Mouse (Mus musculus) hindbrain, embryonic 13.5 days (tissue): Measurements from ENCODE around the gene Pcbp2. TPM values are rescaled to one million over a fixed set of nuclear protein-coding genes. Genes with fewer than 3 reads are reported as not detected.

ENCODE experiments used
- ATAC-seq: fragments of 200-750 bp; cut with Nextera tagmentation; 2 replicates; pipeline ENCODE4 v1.8.0; 2017; ENCODE audit warnings: moderate TSS enrichment; ENCODE audit not compliant: low FRiP score
- H3K27ac ChIP-seq: fragments of 300-500 bp; sonication (generic); 2 replicates; pipeline ENCODE4 v1.5.1; 2015; ENCODE audit warnings: inconsistent platforms, mild to moderate bottlenecking, moderate library complexity
- H3K27me3 ChIP-seq: fragments of 300-500 bp; sonication (generic); 2 replicates; pipeline ENCODE4 v1.6.1; 2015; ENCODE audit warnings: mild to moderate bottlenecking, inconsistent platforms
- H3K36me3 ChIP-seq: fragments of 300-500 bp; sonication (generic); 2 replicates; pipeline ENCODE4 v1.6.1; 2015; ENCODE audit warnings: mild to moderate bottlenecking, inconsistent platforms
- H3K4me1 ChIP-seq: fragments of 300-500 bp; sonication (generic); replicated peaks from 2 replicates; pipeline ENCODE4 v1.6.1; 2015; ENCODE audit warnings: inconsistent platforms
- H3K4me2 ChIP-seq: fragments of 300-500 bp; sonication (generic); 2 replicates; pipeline ENCODE4 v1.6.1; 2015; ENCODE audit warnings: inconsistent platforms, mild to moderate bottlenecking, moderate library complexity
- H3K4me3 ChIP-seq: fragments of 300-500 bp; sonication (generic); 2 replicates; pipeline ENCODE4 v1.5.1; 2015; ENCODE audit warnings: mild to moderate bottlenecking, inconsistent platforms
- H3K9ac ChIP-seq: fragments of 300-500 bp; sonication (generic); 2 replicates; pipeline ENCODE4 v1.6.1; 2015; ENCODE audit warnings: mild to moderate bottlenecking, inconsistent platforms
- H3K9me3 ChIP-seq: fragments of 300-500 bp; sonication (generic); 2 replicates; pipeline ENCODE4 v1.6.1; 2016; ENCODE audit warnings: inconsistent platforms
- WGBS: fragments of 180-500 bp; shearing (Covaris S2); methylation state at CpG from one replicate; pipeline ENCODE4 v1.1.7; 2015; 5-methylcytosine and 5-hydroxymethylcytosine counted together
- polyA plus RNA-seq: library from polyadenylated mRNA; unstranded; fragments of >200 nt; fragmentation: Nextera tagmentation; extraction: Ambion mirVana; gene quantifications from 2 replicates; pipeline ENCODE4 v1.2.1, GENCODE M21; 2015

Pcbp2 gene
- 148 and 150 TPM in 2 replicates for polyA plus RNA-seq

DNA sequence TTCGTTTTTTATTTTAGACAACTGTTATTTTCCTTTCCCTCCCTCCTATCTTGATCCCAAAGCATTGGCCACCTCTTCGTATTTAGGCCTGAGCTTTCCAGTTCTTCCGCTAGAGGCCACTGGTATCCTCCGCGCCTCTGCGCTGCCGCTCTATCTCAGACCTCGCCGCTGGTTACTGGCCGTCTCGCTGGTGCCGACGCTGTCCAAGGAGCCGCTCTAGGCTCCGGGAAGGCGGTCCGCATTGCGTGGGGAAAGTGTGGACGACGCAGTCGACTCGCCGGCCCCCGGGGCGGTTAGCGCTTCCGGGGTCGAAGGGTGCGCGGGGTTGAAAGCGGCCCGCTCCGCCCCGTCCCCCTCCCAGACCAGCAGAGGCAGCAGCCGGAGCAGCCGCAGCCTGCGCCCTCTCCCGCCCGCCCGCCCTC is at the start of gene Pcbp2:
Gene Pcbp2, plus strand, starts transcription at position 357 of the 422 bp plus-strand sequence.
- H3K27ac ChIP-seq: peak within 1 kb of the TSS; percentile 97
- 1% methylated on average over 32 of the region's 40 CpGs for WGBS
- H3K4me1 ChIP-seq: peaks cover 17% of the 10 kb centered on the region
- no peaks in the 10 kb centered on the region for H3K27me3 ChIP-seq
- H3K36me3 ChIP-seq: peaks cover 17% of the 10 kb centered on the region
- H3K4me3 ChIP-seq: peak within 1 kb of the TSS; percentile 79
- H3K4me2 ChIP-seq: peak within 1 kb of the TSS; percentile 68
- H3K9ac ChIP-seq: peak within 1 kb of the TSS; percentile 91
- peak; percentile 99 for ATAC-seq
- no peaks in the 10 kb centered on the region for H3K9me3 ChIP-seq

DNA sequence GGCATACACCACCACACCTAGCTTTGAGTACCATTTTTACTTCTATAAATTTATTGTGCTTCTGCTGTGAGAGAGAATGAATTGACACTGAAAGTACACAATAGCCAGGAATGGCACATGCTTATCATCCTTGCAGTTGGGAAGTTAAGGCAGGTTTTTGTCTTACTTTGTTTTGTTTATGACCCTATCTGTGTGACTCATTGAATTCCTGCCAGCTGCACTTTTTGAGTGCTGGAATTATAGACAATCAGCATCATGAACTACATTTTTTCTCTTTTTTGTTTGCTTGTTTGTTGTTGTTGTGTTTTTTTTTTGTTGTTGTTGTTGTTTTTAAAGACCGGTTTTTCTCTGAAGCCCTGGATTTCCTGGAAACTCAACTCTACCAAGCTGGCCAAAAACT is 49.4 kb upstream of the Pcbp2 start:
- H3K27me3 ChIP-seq: no peaks in the 10 kb centered on the region
- H3K36me3 ChIP-seq: peaks cover 19% of the 10 kb centered on the region
- H3K4me2 ChIP-seq: no peak overlapping the region
- no peak overlapping the region for H3K9ac ChIP-seq
- no peak overlapping the region for H3K4me3 ChIP-seq
- no peak overlapping the region for H3K27ac ChIP-seq
- no peaks in the 10 kb centered on the region for H3K9me3 ChIP-seq
- no peak for ATAC-seq
- 65% methylated on average over 1 of the region's 1 CpGs for WGBS
- peaks cover 5% of the 10 kb centered on the region; the same call in 1 of the 2 replicates for H3K4me1 ChIP-seq

DNA sequence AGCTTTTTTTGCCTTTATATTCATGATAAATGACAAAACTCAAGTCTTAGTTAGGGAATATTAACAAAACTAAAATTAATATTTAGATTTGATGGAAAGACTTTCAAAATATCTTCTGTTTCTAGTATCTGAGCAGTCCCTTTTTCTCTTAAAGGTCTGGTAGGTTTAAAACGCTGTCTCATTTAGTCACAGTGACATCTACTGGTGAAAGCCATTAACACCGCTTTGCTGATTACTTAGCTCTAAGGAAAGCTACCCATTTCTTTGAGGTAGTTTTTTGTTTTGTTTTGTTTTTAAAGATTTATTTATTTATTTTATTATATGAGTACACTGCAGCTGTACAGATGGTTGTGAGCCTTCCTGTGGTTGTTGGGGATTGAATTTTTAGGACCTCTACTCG is 48.9 kb upstream of the Pcbp2 start:
- no peak for ATAC-seq
- Histone ChIP-seq H3K4me2 (no peak overlapping the region), H3K9ac (no peak overlapping the region), H3K4me3 (no peak overlapping the region), H3K36me3 (peaks cover 24% of the 10 kb centered on the region), H3K9me3 (no peaks in the 10 kb centered on the region), H3K4me1 (peaks cover 5% of the 10 kb centered on the region; the same call in 1 of the 2 replicates), H3K27me3 (no peaks in the 10 kb centered on the region), H3K27ac (no peak overlapping the region)
- 58% methylated on average over 3 of the region's 3 CpGs for WGBS

DNA sequence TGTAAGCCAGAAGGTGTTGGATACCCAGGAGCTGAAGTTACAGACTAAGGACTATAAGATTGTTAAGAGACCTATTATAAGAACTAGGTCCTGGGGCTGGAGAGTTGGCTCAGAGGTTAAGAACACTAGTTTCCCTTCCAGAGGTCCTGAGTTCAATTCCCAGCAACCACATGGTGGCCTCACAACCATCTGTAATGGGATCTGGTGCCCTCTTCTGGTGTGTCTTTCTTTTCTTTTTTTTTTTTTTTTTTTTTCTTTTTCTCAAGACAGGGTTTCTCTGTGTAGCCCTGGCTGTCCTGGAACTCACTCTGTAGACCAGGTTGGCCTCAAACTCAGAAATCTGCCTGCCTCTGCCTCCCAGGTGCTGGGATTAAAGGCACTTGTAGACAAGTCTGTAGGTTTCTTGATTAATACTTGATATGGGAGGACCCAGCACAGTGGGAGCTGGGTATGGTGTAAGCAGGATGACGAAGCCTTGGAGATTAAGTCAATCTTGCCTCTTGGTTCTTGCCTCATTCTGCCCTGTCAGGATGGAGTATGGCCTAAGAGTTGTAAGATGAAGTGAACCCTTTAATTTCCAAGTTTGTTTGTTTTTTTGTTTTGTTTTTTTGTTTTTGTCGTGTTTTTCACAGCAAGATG is 46.6 kb upstream of the Pcbp2 start:
- 93% methylated on average over 2 of the region's 2 CpGs for WGBS

DNA sequence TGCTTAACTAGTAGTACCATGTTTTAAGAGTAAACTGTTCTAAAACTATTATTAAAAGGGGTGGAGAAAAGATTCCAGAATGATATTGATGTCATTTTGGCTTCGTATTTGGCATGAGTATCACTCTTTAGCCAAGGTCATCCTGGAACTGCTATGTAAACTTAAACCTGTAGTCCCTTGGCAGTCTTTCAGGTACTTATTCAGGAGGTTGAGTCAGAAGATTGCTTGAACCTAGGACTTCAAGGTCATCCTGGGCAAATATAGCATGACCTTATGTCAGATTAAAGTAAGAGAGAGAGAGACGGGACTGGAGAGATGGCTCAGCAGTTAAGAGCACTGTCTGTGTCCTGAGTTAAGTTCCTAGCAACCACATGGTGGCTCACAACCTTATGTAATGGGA is 45.7 kb upstream of the Pcbp2 start:
- WGBS: 91% methylated on average over 2 of the region's 2 CpGs
- Histone ChIP-seq H3K36me3 (peaks cover 41% of the 10 kb centered on the region), H3K27me3 (no peaks in the 10 kb centered on the region), H3K4me1 (no peaks in the 10 kb centered on the region), H3K27ac (no peak overlapping the region), H3K9ac (no peak overlapping the region), H3K9me3 (no peaks in the 10 kb centered on the region), H3K4me3 (no peak overlapping the region), H3K4me2 (no peak overlapping the region)
- ATAC-seq: no peak

More for the DNA sequence above, 46.6 kb upstream of the Pcbp2 start:
- Histone ChIP-seq H3K27ac (no peak overlapping the region), H3K9me3 (no peaks in the 10 kb centered on the region), H3K9ac (no peak overlapping the region), H3K4me2 (no peak overlapping the region), H3K27me3 (no peaks in the 10 kb centered on the region), H3K36me3 (peaks cover 38% of the 10 kb centered on the region), H3K4me1 (no peaks in the 10 kb centered on the region), H3K4me3 (no peak overlapping the region)
- no peak for ATAC-seq

DNA sequence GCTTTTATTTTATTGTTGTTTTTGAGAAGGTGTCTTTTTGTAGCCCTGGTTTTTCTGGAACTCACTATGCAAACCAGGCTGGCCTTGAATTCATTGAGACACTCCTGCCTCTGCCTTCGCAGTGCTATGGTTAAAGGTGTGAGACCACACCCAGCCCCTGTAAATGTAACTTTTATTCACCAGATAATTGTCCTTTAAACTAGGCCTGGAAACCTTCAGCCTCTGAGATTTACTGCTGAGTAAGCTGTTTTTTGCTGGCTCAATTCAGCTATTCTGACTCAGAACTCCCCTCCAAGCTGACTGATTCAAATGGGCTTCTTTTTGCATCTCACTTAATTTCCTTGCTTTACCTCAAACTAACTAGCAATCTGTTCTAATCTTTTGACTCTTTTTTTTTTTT is 43.4 kb upstream of the Pcbp2 start:
- WGBS: 100% methylated on average over 1 of the region's 1 CpGs
- no peak overlapping the region for H3K4me2 ChIP-seq
- H3K27me3 ChIP-seq: no peaks in the 10 kb centered on the region
- H3K4me1 ChIP-seq: no peaks in the 10 kb centered on the region
- no peak overlapping the region for H3K9ac ChIP-seq
- H3K27ac ChIP-seq: no peak overlapping the region
- ATAC-seq: no peak
- peaks cover 61% of the 10 kb centered on the region for H3K36me3 ChIP-seq
- H3K9me3 ChIP-seq: no peaks in the 10 kb centered on the region
- H3K4me3 ChIP-seq: no peak overlapping the region

DNA sequence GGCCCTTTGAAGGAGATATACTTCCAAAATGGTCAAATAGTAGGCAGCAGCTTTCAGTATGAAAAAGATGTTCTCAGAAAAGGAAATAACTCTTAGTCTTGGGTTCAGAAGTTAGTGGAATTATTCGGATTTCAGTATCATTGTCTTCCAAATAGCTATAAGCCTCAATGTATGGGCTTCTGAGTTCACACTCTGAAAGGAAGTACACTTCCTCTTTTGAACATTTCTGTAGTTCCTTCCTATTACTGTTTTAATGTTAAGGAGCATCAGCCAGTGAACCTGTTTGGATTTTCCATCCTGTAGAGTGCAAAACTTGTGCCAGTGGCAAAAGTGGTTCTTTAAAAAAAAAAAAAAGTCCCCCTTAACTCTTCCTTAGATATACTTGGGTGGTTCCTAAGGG is 38.3 kb upstream of the Pcbp2 start:
- H3K27ac ChIP-seq: no peak overlapping the region
- H3K36me3 ChIP-seq: peaks cover 73% of the 10 kb centered on the region

DNA sequence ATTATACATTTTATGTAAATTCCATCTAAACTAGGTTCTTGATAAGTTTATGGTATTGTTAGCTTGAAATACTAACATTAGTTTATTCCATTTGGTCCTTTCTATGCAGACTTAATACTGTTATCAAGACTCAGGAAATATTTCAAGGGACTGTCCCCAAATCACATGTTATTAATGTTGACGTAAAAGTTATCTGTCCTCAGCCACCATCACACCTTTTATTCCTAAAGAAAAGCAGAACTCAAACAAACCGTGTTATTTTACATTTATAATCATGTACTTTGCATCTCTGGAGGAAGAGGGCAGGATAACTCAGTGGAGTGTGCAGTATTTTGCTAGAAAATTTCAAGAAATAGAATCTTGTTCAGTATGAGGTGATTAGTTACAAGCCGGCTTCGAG is 37.2 kb upstream of the Pcbp2 start:
- 98% methylated on average over 4 of the region's 4 CpGs for WGBS
- Histone ChIP-seq H3K4me2 (no peak overlapping the region), H3K9ac (no peak overlapping the region)

More for the DNA sequence above, 38.3 kb upstream of the Pcbp2 start:
- no peak overlapping the region for H3K4me3 ChIP-seq
- 88% methylated on average over 1 of the region's 1 CpGs for WGBS
- no peak overlapping the region for H3K9ac ChIP-seq
- H3K4me2 ChIP-seq: no peak overlapping the region
- no peaks in the 10 kb centered on the region for H3K9me3 ChIP-seq
- H3K4me1 ChIP-seq: no peaks in the 10 kb centered on the region
- no peaks in the 10 kb centered on the region for H3K27me3 ChIP-seq
- ATAC-seq: no peak

DNA sequence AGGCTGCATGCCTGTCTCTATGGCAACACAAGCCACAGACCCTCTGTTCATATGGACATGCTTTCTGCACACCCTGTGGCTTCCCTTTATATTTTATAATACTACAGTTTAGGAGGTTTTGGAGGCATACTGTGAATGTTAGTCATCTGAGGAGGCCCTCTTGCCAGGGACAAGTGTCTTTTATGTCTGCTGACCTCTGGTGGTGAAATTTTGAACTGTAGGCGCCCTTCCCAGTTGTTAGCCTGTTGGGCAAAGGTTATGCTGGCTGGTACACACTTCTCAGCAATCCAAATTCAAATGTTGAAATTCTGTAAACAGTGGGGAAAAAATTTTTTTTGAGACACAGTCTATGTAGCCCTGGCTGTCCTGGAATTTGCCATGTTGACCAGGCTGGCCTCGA is 27.8 kb upstream of the Pcbp2 start:
- H3K9me3 ChIP-seq: no peaks in the 10 kb centered on the region
- H3K4me2 ChIP-seq: no peak overlapping the region
- H3K4me1 ChIP-seq: no peaks in the 10 kb centered on the region
- 48% methylated on average over 2 of the region's 2 CpGs for WGBS
- H3K36me3 ChIP-seq: peaks cover 9% of the 10 kb centered on the region; the same call in 1 of the 2 replicates
- no peak overlapping the region for H3K9ac ChIP-seq
- no peak overlapping the region for H3K4me3 ChIP-seq
- ATAC-seq: no peak
- H3K27me3 ChIP-seq: no peaks in the 10 kb centered on the region
- H3K27ac ChIP-seq: no peak overlapping the region

More for the DNA sequence above, 37.2 kb upstream of the Pcbp2 start:
- no peaks in the 10 kb centered on the region for H3K9me3 ChIP-seq
- no peaks in the 10 kb centered on the region for H3K27me3 ChIP-seq
- peaks cover 73% of the 10 kb centered on the region for H3K36me3 ChIP-seq
- H3K27ac ChIP-seq: no peak overlapping the region
- no peak for ATAC-seq
- no peaks in the 10 kb centered on the region for H3K4me1 ChIP-seq
- H3K4me3 ChIP-seq: no peak overlapping the region

DNA sequence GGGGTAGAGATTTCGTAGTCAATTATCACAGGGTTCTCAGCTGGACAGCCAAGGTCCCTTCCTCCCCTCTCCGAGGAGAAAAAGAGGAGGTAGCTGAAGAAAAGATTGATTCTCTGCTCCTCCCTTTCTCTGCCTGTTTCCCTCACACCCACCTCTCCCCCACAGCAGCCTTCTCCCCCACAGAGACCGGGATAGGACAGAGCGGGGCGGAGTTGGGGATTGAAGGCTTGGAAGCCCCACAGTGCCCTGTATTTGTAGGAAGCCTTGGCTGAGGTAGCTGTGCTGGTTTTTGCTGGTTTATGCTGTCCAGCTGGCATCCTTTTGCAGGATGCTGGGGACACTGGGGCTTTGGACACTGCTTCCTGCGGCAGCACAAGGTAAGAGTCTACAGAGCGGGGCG is 25.2 kb upstream of the Pcbp2 start, which contains the start of gene Amhr2:
Gene Amhr2, plus strand, starts transcription at position 222 of the 400 bp plus-strand sequence.
- no peak within 1 kb of the TSS for H3K9ac ChIP-seq
- ATAC-seq: no peak
- no peaks in the 10 kb centered on the region for H3K36me3 ChIP-seq
- H3K27ac ChIP-seq: no peak within 1 kb of the TSS
- 67% methylated on average over 7 of the region's 8 CpGs for WGBS
- H3K4me2 ChIP-seq: no peak within 1 kb of the TSS
- no peak within 1 kb of the TSS for H3K4me3 ChIP-seq
- H3K4me1 ChIP-seq: no peaks in the 10 kb centered on the region
- no peaks in the 10 kb centered on the region for H3K9me3 ChIP-seq
- no peaks in the 10 kb centered on the region for H3K27me3 ChIP-seq

DNA sequence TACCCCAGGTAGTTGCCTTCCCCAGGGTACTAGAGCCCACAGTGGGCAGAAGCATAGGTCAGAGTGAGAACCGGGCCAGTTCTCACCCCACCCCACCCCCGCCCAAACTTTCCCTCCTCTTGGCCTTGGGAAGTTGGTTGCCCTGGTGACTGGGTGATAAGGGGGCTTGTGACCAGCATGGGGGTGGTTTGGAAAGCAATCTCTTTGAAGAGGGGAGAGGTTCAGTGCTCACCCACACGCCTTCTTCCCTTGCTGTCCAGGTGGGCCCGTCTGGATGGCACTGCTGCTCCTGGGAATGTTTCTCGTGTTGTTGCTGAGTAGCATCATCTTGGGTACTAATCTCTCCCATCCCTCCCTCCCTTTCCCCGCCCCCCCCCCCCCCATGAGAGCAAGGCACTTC is 23.9 kb upstream of the Pcbp2 start:
- no peaks in the 10 kb centered on the region for H3K27me3 ChIP-seq
- no peak overlapping the region for H3K9ac ChIP-seq
- no peak overlapping the region for H3K4me3 ChIP-seq
- no peak for ATAC-seq
- WGBS: 53% methylated on average over 6 of the region's 6 CpGs
- H3K36me3 ChIP-seq: no peaks in the 10 kb centered on the region
- H3K27ac ChIP-seq: no peak overlapping the region
- H3K4me2 ChIP-seq: no peak overlapping the region
- no peaks in the 10 kb centered on the region for H3K9me3 ChIP-seq
- H3K4me1 ChIP-seq: no peaks in the 10 kb centered on the region

DNA sequence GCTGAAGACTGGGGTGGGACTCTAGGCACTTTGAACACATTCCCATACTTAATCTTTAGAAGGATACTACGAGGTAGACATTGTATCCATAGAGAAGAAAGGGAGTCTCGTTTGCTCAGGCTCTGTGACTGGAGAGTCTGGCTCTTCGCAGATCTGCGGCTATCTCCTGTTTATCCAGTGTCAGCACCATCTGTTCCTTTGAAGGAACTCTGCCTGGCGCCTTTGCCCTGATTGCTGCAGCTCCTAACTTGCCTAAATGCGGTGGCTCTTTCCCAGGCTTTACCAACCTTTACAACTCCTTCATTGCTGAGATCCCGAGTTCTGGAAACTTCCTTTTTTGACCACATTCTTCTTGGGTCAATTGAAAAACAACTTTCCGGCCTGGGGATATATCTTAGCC is 21.0 kb upstream of the Pcbp2 start:
- no peak overlapping the region for H3K4me2 ChIP-seq
- no peaks in the 10 kb centered on the region for H3K9me3 ChIP-seq
- no peaks in the 10 kb centered on the region for H3K27me3 ChIP-seq
- no peak for ATAC-seq
- H3K36me3 ChIP-seq: no peaks in the 10 kb centered on the region
- H3K4me3 ChIP-seq: no peak overlapping the region
- H3K4me1 ChIP-seq: no peaks in the 10 kb centered on the region
- 74% methylated on average over 8 of the region's 8 CpGs for WGBS
- H3K9ac ChIP-seq: no peak overlapping the region
- H3K27ac ChIP-seq: no peak overlapping the region

DNA sequence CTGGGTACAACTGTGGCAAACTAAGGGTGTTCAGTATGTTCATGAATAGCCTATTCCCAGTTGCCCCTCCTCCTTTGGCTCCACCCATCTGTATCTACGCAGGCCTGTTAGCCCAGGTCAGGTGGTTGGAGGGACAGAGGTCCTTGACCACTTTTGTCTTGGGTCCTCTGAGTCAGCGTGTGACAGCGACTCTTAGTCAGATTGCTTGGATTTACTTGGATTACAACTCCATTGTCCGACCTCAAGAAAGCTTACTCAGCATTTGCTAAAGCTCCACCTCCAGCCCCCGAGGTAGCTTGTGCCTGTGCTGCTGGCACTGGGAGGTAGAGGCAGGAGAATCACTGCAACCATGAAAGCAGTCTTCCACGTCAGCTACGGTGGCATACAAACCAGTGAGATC is 19.4 kb upstream of the Pcbp2 start:
- H3K9me3 ChIP-seq: no peaks in the 10 kb centered on the region
- ATAC-seq: no peak
- H3K4me1 ChIP-seq: no peaks in the 10 kb centered on the region
- 35% methylated on average over 7 of the region's 7 CpGs for WGBS
- H3K9ac ChIP-seq: no peak overlapping the region
- H3K36me3 ChIP-seq: no peaks in the 10 kb centered on the region
- no peaks in the 10 kb centered on the region for H3K27me3 ChIP-seq
- no peak overlapping the region for H3K27ac ChIP-seq
- H3K4me3 ChIP-seq: no peak overlapping the region
- no peak overlapping the region for H3K4me2 ChIP-seq
